Mouse (Mus musculus) olfactory bulb, adult 2 months (tissue): ENCODE results near the gene Tm4sf20. TPM values are rescaled to one million over a fixed set of nuclear protein-coding genes. Genes with fewer than 3 reads are reported as not detected.

ENCODE experiments used
- H3K27ac ChIP-seq: fragments of 200-500 bp; 2 replicates; pipeline ENCODE4 v1.5.1; 2012; ENCODE audit warnings: low read depth, low read length; ENCODE audit not compliant: insufficient read depth
- H3K4me1 ChIP-seq: fragments of 200-500 bp; 2 replicates; pipeline ENCODE4 v1.6.1; 2012; ENCODE audit warnings: low read length; ENCODE audit not compliant: control insufficient read depth, insufficient read depth
- H3K4me3 ChIP-seq: fragments of 200-500 bp; 2 replicates; pipeline ENCODE4 v1.5.1; 2012; ENCODE audit warnings: mild to moderate bottlenecking, low read depth, low read length, moderate library complexity; ENCODE audit not compliant: insufficient read depth
- CTCF ChIP-seq: fragments of 200-500 bp; IDR thresholded peaks from 2 replicates; pipeline ENCODE4 v1.5.1; 2012; ENCODE audit warnings: low read depth, mild to moderate bottlenecking, low read length, moderate library complexity; ENCODE audit not compliant: insufficient read depth
- POLR2A ChIP-seq: fragments of 200-500 bp; IDR thresholded peaks from 2 replicates; pipeline ENCODE4 v1.6.1; 2012; ENCODE audit warnings: mild to moderate bottlenecking, low read depth, low read length, moderate library complexity; ENCODE audit not compliant: insufficient read depth
- whole genome bisulfite sequencing: fragments of 180-500 bp; shearing (Covaris S2); methylation state at CpG from one replicate; pipeline ENCODE4 v1.1.7; 2018; 5-methylcytosine and 5-hydroxymethylcytosine counted together
- polyA plus RNA-seq: library from polyadenylated mRNA; stranded (reverse); fragments of >200 nt; gene quantifications from 2 replicates; pipeline ENCODE4 v1.2.4, GENCODE M21; 2012; ENCODE audit warnings: low replicate concordance; ENCODE audit not compliant: missing spikeins, insufficient read depth, insufficient read length

Tm4sf20 gene
- polyA plus RNA-seq, 1 experiment: not detected

DNA sequence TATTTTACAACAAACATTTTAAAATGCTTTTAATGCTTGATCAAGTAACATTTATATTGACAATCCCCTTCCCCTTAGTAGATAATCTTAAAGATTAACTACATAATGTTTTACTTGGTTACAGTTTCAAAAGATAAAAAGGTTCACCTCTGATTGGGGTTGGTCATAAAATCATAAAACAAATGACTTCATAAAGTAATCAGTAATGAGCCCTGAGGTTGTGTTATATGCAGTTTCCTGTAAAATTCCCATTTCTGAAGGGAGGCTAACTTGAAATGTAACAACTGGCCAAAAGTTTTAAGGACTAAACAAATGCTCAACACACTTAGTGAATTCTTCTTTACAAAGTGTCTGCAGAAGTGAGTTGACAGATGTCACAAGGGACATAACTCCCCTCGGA lies 2.0 kb downstream of the Tm4sf20 start:
- Histone ChIP-seq H3K4me3 (no peak overlapping the region), H3K27ac (no peak overlapping the region), H3K4me1 (no peaks in the 10 kb centered on the region)
- no peak for TF ChIP-seq POLR2A
- TF ChIP-seq CTCF: no peak
- WGBS: 64% methylated on average over 1 of the region's 1 CpGs

DNA sequence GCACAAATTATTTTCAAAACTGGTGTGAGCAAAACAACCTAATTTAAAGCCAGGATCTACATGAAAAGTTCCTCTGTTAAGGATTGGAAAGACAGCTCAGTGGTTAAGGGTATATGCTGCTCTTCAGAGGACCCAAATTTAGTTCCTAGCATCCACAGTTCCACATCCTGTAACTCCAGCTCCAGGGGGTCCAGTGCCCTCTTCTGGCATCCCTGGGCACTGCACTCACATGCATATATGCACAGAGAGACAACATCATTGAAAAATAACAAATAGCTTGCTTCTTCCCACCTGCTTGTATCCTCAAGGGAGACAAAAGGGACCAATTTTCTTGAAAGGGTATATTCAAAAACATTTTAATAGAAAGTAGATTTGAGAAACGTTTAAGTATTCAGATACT lies 6.0 kb downstream of the Tm4sf20 start:
- TF ChIP-seq CTCF (no peak), POLR2A (no peak)
- 89% methylated on average over 1 of the region's 1 CpGs for WGBS
- Histone ChIP-seq H3K4me3 (no peak overlapping the region), H3K4me1 (no peaks in the 10 kb centered on the region), H3K27ac (no peak overlapping the region)

DNA sequence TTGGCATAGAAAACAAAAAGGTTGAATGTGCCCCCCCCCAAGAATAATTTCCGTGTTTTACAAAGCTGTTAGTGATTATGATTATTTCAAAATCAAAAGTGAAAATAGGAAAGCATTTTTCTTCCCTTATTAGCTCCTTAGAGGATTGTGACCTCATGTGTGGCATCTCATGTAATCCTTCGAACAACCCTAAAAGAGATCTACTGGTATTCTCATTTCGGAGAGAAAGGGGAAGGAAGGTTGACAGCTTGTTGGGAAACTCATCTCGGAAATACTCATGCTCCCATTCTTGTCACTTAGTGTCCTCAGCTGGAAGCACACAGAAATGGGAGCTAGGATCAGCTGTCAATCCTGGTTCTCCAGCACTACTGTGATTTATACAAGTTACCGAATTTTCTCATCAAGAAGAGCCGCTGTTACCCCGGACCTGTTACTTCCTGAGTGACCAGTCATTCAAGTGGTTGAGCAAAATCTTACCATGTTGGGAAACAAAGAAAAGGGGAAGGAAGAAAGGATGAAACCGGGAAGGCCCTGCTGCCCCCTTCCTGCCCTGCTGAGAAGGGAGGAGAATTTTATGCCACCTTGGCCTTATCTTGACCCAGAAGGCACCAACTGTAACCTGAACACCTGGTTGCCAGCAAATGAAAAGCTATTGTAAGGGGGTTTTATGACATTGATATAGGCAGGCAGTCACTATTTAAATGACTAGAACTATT lies 6.6 kb downstream of the Tm4sf20 start:
- WGBS: 90% methylated on average over 8 of the region's 8 CpGs
- Histone ChIP-seq H3K27ac (no peak overlapping the region), H3K4me1 (no peaks in the 10 kb centered on the region), H3K4me3 (no peak overlapping the region)
- TF ChIP-seq CTCF (no peak), POLR2A (no peak)

DNA sequence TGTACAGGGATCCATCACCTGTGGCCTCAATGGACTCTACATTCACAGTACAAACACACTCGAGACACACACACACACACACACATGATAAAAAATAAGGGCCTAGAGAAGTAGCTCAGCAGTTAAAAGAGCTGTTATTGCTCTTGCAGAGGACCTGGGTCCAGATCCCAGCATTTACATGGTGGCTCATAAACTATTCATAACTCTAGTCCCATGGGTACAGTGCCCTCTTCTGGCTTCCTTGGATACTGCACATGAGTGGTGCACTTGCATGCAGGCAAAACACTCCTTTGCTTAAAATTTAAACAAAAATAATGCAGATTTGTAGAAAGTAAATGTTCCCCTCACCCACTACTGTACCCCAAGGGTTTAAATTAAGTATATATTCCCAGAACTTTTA lies 8.7 kb downstream of the Tm4sf20 start:
- Histone ChIP-seq H3K27ac (no peak overlapping the region), H3K4me3 (no peak overlapping the region), H3K4me1 (no peaks in the 10 kb centered on the region)
- TF ChIP-seq POLR2A (no peak), CTCF (no peak)
- 91% methylated on average over 1 of the region's 1 CpGs for WGBS

DNA sequence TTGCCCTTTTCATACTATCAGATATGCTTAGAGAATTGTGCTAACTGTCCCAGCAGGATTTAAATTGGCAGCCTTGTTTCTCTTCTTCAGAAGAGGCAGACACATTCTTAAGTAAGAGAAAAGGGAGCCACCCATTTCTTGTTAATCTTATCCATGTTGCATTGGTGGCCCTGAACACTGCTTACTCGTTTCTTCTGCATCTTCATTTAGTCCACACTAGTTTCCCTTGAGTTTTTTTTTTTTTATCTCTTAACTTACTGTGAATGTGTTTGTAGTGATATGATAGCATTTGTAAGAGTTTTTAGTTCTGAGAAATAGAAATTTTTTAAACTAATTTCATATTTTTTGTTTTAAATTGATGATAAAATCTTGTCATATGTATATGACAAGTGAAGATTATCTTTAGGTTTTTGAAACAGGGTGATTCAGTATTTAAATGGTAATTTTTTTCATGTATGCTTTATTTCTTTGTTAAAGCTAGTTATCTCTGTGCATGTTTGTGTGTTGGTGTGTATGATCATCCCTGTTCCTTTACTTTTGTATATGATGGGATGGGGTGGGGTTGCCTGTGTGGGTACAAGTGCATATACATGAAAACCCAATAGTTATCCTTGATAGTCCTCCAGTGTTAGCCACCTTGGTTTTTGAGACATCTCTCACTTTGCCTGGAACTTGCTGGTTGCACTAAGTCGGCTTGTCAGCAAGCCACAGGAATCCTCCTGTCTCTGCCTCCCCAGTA lies 20.4 kb downstream of the Tm4sf20 start:
- WGBS: 84% methylated on average over 2 of the region's 2 CpGs
- Histone ChIP-seq H3K4me3 (no peak overlapping the region), H3K27ac (no peak overlapping the region), H3K4me1 (no peaks in the 10 kb centered on the region)
- no peak for TF ChIP-seq POLR2A
- no peak for TF ChIP-seq CTCF

DNA sequence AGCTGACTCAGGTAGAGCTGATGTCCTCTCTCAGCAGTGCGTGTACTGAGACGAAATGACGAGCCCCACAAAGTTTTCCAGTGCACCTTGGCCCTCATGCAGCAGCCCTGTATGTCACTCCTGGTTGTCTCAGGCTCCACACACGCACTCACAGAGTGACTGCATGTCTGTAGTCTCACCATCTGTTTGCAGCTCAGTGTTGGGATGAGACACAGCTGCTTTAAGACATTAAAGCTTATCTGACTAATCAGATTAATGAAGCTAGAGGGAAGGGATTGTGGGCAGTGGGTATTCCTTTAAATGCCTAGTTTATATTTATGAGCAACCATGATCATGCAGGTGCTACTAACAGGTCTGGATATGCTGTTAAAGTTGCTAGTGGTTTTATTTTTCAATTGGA lies 21.9 kb downstream of the Tm4sf20 start:
- H3K4me3 ChIP-seq: no peak overlapping the region
- no peak overlapping the region for H3K27ac ChIP-seq
- TF ChIP-seq CTCF (no peak), POLR2A (no peak)
- WGBS: 84% methylated on average over 4 of the region's 4 CpGs
- no peaks in the 10 kb centered on the region for H3K4me1 ChIP-seq

DNA sequence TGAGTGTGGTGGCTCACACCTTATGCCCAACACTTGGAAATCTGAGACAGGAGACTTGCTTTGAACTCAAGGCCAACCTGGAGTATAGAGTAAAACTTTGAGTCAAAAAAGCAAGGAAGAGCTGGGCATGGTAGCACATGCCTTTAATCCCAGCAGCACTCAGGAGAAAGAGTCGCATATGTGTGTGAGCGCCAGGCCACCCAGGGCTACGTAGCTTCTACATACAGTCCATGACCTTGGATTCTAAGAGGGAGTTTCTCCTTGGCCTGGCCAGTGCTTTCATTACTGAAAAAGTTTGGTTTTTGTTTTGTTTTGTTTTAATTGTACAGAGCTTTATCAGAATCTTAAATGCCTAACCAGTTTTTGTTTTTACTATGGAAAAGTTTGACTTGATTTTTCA lies 24.3 kb downstream of the Tm4sf20 start:
- TF ChIP-seq POLR2A (no peak), CTCF (no peak)
- WGBS: 92% methylated on average over 3 of the region's 3 CpGs
- Histone ChIP-seq H3K27ac (no peak overlapping the region), H3K4me1 (no peaks in the 10 kb centered on the region), H3K4me3 (no peak overlapping the region)

DNA sequence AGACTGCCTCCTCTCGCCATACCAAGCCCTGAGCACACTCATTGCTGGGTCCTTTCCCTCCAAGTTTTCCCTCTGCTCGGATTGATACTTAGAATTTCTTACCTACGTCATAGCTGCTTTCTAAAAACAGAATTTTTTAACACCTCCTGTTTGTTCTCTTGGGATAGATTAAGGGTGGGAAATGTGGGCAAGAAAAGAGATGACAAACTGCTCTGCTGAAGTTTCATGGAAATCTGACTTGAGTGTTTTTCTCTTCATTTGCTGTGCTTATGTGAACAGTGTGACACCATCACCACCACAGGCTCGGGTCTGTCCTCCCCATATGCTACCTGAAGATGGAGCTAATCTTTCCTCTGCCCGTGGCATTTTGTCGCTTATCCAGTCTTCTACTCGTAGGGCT lies 26.7 kb downstream of the Tm4sf20 start:
- no peaks in the 10 kb centered on the region for H3K4me1 ChIP-seq
- WGBS: 85% methylated on average over 7 of the region's 7 CpGs
- no peak overlapping the region for H3K27ac ChIP-seq
- no peak overlapping the region for H3K4me3 ChIP-seq
- TF ChIP-seq CTCF (no peak), POLR2A (no peak)

DNA sequence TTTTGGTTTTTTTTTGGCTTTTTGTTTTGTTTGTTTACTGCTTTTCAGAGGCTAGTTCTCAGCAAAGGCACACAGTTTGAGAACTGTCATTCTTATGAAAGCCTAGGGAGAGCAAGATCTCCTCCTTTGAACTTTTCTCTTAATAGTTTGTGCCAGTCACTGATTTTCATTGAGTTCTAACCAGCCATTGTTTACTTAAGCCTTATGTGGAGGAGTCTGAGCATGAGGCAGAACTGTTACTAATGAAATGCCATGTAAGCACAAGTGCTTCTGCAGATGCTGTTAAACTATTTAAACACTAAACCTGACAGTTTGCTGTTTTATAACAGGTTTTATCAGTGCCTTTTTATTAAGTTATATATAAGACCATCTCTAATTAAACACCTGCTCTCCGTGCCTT lies 30.2 kb downstream of the Tm4sf20 start:
- TF ChIP-seq POLR2A: no peak
- no peak for TF ChIP-seq CTCF
- Histone ChIP-seq H3K4me3 (no peak overlapping the region), H3K4me1 (no peaks in the 10 kb centered on the region), H3K27ac (no peak overlapping the region)
- 69% methylated on average over 1 of the region's 1 CpGs for WGBS
